Mouse (Mus musculus): Measurements from ENCODE around the gene 6430531B16Rik.

6430531B16Rik gene

DNA sequence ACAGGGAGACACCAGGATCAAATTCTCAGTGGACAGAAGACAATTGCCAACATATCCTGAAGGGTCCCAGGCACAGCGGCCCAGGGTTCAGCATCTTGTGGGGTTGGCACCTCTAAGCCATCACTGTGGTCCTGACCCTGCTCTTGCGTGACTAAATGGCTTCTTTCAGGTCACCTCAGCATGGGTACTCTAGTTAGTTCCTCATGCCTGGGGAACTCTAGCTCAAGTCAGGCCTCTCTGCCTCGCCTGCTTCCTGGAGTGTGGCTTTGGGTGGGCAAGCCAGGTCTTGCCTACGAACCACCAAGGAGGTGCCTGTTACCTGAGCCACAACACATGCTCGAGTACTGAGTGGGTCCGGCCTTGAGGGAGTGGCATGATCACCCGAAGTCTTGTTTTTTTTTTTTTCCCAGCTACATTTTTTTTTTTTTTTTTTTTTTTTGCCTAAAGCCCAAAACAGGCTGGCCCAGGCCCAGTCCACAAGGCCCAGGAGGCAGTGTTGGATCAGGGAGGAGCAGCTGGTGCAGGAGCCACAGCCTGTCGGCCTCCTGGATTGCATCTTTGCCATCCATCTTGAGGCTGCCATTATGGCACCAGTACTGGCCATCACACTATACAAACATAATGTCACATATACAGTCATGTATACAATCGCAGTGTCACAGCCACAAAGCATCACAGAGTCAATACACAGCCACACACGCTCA, 8.2 kb downstream of the 6430531B16Rik start:
- no peak for DNase-seq

DNA sequence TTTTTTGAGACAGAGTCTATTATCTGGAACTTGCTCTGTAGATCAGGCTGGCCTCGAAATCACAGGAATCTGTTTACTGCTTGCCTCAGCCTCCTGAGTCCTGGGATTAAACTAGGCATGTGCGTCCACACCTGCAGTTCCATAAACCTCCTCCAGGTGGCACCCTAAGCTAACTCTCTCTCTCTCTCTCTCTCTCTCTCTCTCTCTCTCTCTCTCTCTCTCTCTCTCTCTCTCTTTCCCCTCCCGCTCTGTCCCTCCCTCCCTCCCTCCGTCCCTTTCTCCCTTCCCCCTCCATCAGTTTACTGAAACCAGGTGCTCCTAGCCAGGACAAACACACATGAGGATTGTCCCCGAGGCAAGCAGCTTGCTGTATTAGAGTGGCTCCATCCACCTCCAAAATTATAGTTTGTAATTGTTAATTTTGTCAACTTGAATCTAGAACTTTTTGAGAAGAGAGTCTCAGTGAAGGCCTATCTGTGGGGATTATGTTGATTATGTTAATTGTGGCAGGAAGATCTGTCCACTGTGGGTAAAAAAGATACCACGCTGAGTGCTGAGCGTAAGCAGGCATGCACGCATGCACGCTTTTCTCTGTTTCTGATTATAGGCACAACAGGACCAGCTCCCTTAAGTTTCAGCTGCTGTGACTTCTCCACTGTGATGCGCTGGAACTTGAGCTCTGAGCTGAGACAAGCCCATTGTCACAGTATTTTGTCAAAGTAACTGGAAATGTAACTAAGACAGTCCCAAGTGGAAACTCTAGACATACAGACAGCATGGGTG, 9.0 kb downstream of the 6430531B16Rik start:
- peak; percentile 86 for DNase-seq

DNA sequence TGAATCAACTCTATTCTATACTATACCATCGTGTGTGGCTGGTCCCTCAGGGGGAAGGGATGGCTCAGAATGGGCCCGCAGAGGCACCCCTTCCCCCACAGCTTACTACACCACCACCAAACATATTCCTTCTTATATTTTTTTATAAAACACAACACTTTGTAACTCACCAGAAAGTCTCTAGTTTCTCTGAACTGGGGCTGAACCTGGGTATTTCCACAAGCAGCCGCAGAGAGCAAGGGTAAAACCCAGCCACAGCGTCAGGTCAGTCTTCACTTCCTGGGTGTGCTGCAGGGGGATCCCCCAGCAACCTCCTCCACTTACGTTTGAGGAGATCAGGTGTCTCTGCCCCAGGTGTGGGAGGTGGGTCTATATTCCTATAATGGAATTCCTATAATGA, 10.1 kb downstream of the 6430531B16Rik start:
- no peak for DNase-seq

DNA sequence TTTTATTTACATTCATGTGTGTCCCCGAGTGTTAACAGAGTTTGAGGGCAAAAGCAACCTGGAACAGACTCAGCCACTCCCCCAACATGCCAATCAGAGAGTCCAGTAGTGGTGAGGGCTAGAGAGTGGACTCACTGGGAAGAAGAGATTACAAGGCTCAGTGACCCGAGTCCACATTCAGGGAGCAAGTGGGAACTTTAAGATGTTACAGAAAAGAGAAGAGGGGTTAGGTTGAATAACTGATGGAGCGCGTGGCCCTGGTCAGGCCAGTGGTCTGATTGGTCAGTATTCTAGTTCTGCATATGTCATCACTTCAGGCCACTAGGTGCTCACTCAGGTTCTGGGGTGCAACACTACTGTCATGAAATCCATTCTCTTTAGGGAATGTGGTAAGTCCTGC, 11.4 kb downstream of the 6430531B16Rik start:
- DNase-seq, result no peak

DNA sequence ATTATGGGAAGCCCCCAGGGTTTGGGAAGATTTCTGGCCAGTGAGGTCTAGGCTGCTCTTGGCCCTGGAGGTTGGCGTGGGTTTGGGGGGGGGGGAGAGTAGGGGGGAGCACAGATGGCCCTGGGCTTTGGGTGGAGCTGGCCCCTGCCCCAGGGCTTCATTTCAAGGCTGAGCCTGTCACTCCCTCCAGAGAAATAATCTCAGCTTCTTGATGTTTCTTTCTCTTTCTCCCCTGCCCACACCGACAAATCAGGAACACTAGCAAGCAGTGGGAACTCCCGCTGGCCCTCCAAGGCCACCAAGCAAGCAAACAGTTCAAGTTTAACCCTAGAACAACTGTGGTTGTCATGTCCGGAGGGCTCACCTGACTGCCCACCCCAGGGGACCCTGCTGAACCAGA, 14.7 kb downstream of the 6430531B16Rik start:
- DNase-seq, result no peak

DNA sequence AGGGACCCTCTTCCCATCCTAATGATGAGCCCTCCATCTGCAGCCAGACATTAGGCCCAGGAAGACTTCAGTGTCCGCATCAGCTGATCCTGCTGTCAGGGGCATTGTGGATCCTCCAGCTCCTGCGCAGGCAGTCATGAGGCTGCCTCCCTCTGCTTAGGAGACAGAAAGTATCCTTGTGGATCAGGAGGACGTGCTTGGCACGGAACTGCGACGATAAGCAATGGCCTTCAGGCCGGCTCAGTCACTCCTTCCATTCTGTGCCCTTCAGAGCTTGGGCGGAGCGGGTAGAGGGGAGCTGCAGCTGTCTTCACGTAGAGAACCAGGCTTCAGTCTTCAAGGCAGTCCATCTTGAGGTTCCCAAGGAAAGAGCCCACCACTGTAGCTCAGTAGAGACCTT, 17.4 kb downstream of the 6430531B16Rik start:
- DNase-seq, result no peak

DNA sequence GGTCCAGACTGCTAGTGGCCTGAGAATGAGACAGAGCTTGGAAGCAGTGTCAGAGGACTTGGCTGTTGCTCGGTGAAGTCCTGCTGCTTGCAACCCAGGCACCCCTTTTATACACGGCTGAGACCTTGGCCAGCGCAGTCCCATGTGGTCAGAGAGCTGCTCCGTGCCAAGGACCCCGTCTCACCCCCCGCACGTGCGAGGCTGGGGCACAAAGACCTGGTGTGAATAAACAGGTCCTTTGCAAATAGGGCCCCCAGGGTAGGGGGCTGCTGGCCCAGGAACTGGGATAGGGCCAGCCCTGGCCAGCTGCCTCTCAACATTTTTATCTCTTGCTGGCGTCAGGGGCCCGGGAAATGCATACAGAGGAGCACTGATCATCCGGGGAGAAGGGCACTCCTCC, 20.6 kb downstream of the 6430531B16Rik start:
- DNase-seq, result no peak

DNA sequence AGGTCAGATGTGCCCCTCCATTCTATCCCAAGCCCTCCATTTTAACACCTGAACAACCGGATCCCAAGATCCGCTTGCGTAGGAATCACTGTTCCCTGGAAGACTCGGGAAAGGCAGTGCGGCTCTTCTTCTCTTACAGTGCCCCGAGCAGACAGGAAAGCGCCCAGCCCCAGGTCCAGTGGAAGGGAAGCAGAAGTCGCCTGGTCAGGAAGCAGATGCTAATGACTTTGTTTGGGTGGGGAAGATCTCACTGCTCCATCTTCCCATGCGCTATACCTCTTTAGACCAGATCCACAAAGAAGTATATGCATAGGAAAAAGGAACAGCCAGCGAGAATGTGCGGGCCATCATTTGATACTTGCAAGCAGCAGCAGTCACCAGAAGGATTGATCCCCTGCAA, 21.1 kb downstream of the 6430531B16Rik start:
- peak; percentile 24 for DNase-seq

DNA sequence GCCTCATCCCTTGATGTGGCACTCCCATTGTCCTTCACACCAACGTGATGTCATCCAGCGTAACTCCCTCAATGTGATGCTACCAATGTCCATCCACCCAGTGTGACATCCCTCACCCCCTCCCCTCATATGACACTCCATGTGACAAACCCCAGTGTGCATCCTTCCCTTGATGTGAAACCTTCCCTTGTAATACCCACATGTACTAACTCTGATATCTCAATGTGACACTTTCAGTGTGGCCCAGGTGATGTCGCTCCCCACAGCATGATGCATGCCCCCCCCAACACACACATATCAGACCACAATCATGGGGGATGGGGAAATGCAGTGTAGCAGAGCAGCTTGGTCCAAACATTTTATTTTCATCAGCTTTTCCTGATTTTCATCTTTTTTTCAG, 21.9 kb downstream of the 6430531B16Rik start:
- DNase-seq, result no peak

DNA sequence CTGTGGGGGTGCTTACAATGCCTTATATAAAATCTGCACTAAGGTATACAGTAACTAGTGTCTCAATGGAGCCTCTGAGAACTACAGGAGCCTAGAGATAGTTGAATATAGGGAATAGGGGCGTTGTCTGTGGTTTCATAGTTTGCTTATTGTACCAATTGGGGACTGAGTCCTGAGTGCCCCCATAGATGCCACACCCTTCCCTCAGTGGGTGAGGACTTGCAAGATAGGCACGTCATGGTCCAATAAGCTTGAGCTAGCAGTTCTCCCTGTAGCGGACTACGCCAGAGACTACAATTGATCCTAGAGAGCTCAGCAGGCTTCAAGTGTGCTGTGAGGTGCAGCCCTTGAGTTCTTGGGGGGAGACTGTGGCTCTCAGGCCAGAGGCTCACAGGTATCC, 23.1 kb downstream of the 6430531B16Rik start:
- no peak for DNase-seq

DNA sequence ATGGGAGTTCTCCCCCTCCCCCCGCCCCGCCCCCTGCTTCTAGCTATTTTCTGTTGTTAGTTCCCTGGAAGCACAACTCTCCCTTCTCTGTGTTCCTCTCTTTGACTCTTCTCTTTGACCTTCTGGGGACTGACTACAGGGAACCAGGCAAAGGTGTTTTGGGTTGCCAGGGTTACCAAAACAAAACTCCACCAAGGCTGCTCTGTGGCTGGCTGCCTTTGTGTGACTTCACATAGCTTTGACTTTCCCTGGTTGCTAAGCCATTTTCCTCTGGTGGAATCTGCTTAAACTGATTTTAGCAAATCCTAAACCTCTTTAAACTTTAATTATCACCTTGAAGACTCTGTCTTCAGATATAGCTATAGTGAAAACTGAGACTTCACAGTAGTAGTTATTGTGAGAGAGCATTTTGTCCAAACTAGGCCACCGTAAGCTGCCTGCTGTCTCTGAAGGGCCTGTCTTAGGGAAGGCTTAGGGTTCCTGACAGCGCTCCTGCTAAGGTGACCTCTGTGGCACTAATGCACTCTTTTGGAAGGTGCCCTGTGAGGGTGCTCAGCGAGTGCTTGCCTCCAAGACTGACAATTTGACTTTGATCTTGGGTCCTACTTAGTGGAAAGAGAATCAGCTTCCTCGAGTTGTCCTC, 26.4 kb downstream of the 6430531B16Rik start:
- no peak for DNase-seq

DNA sequence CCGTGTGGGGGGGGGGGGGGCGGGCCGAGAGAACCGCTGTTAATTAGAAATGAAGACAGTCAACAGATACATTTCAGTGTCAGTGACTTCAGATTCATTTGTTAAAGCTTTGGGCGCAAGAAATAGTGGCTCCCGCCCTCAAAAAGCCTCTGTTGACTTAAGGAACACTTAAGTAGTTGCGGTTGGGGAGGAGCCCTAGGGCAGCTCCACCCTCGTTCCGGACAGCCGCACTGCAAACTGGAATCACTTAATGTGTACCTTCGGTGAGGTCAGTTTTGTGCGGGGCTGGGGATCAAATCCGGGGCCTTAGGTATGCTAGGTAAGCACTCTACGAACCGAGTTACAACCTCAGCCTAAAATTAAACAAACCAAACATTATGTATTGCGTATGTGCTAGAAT, 27.5 kb downstream of the 6430531B16Rik start:
- peak; percentile 43 for DNase-seq

DNA sequence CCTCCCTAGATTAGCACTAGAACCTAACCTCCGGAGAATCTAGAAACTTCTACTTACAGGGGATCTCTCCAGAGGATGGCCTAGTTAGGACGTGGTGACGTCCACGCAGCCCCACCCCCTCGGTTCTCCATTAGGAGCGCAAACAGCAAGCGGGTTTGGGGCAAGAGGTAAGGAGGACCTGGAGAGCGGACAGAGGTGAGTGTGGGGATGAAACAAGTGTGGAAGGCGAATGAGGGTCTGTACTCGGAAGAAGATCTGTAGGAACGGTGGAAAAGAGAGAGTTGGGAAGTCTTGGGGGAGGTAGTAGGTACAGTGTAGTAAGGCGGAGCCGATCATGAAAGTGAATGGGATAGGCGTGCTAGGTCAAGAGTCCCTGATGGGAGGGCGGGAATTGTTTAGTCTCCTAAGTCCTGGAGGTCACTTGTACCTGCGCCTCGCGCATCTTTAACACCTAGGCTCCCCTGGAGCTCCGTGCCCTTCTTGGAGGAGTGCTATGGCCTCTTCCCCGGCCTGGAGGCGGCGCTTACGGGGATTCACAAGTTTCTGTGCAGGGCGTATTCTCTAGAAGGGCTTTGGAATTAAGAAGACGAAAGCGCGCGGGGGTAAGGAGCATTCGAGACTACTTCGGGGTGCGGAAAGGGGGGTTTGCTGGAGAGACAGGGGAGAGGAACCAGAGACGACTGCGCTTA, 28.1 kb downstream of the 6430531B16Rik start:
- peak; percentile 52 for DNase-seq

DNA sequence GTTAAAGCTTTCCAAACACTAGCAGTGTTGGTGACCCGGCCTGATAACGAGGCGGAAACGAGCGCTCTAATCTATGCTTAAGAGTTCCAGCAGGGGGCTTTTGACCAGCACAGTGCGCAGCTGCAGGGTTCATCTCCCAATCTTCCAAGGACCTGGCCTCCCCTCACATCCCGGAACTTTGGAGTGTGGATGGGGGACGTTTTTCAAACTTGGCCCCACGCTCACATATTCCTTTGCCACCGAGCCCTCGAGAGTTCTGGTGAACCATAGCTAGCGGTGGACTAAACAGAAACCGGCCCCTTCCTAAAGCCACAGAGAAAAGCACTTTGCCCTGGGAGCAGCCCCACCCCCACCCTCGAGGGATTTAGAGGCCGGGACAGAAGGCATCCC, 28.7 kb downstream of the 6430531B16Rik start:
- peak; percentile 61 for DNase-seq

DNA sequence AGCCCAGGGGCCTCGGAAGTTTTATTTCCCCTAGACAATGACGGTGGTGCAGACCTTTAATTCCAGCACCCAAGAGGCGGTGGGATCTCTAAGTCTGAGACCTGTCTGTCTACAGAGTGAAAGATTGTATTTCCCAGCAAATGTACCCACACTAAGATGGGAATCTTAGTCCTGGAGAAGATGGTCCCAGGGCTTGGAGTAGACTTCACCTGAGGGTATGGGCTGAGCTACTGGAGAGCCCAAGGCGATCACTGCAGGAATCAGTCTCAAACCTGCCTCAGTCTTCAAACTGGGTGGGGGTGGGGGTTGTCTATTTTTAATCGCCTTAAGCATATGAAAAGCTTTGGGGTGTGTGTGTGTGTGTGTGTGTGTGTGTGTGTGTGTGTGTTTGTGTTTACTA, 32.5 kb downstream of the 6430531B16Rik start:
- no peak for DNase-seq

DNA sequence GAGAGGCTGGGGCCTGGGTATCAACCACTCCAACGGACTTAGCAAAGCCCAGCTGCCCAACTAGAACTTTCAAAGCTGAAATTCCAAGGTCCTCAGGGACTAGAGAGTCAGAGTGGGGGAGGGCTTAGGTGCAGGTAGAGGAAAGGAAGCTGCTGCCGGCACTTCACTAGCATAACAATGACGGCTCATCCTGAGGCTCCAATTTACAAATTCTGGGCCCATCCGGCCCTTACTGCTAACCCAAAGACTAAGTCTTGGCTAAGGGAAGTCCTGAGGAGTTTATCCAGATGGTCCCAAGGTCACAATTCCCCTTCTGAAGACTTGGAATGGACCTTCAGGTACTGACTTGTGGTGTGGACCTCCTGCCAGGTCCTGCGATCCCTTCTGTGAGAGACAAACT, 33.0 kb downstream of the 6430531B16Rik start:
- DNase-seq, result no peak

DNA sequence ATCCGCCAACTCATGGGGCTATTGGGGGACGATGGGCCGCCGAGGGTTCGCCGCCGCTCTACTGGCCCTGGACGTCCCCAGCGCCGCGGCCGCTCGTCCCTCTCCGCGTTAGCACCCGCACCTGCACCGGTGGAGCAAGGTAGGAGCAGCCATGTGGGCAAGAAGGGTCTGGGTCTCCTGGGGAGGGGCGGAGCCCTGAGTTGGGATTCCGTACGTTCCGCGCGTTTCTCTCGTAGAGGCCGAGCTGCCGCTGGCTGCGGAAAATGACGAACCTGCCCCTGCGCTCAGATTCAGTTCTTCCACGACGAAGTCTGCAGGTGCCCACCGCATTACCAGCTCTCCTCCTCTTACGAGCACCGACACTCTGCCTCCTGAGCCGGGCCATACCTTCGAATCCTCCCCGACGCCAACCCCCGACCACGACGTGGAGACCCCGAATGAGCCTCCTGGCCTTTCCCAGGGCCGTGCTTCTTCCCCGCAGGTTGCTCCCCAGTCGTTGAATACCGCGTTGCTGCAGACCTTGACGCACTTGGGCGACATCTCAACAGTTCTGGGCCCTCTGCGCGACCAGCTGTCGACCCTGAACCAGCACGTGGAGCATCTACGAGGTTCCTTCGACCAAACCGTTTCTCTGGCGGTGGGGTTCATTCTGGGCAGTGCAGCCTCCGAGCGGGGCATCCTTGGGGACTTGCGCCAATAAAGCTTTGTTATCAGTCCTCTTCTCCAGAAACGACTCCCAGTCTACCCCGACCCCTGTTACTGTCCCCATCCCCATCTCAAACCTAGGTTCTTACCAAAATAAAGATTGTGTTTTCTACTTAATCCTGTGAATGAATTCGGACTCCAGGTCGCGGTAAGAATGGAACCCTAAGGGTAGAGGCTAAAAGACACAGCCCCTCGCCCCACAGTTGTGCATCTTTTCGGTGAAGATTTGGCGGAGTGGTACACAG, 34.0 kb downstream of the 6430531B16Rik start:
- DNase-seq, result no peak

DNA sequence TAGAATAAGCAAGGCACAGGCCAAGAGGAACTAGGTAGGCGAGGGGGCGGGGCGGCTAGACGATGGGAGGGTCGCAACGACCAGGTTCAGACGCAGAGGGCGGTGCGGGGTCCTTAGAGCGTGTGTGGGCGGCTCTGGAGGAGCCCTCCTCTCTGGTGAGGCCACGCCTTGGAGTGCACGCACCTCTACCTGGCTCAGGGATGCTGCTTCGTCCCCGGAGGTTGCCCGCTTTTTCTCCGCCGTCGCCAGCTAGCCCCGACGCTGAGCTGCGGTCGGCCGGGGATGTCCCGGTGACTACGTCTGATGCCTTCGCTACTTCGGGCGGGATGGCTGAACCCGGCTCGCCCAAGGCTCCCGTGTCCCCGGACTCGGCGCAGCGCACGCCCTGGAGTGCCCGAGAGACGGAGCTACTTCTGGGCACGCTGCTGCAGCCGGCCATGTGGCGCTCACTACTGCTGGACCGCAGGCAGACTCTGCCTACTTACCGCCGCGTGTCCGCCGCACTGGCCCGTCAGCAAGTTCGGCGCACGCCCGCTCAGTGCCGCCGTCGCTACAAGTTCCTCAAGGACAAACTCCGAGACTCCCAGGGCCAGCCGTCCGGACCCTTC, 34.8 kb downstream of the 6430531B16Rik start, which contains the start of gene Utf1:
Gene Utf1 (plus strand): TSS at position 116 of the 608 bp plus-strand sequence.
- peak; percentile 35 for DNase-seq

DNA sequence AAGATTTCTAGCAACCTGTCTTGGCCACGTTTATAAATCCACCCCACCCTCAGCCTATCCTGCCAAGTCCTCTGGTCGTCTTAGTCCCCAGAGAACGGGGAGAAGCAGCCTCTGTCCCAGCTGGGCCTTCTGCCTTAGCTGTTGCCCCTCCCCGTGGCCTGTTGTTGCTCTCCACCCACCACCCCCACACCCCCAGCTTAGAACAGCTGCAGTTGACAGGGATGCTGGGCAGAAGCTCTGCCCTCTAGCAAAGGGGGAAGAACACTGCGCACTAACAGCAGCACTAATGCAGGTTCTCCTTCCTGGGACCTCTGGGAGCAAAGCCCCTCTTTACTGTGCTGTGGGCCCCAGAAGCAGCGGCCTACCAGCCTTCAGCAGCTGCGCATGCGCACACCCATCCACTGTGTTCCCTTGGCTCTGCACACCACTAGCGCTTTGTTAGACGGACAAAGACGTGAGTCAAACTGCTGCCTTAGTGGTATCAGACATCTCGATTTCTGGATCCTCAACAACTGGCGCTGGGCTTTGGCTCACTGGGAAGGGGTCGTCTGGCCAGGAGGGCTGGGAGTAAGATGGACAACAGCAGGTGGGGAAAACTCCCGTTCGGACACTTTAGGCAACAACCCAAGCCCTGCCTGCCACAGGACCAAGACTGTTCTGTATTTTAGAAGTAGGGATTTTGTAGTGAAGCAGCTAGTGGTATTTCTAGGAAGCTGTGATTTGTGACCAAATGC, 37.9 kb downstream of the 6430531B16Rik start:
- no peak for DNase-seq

DNA sequence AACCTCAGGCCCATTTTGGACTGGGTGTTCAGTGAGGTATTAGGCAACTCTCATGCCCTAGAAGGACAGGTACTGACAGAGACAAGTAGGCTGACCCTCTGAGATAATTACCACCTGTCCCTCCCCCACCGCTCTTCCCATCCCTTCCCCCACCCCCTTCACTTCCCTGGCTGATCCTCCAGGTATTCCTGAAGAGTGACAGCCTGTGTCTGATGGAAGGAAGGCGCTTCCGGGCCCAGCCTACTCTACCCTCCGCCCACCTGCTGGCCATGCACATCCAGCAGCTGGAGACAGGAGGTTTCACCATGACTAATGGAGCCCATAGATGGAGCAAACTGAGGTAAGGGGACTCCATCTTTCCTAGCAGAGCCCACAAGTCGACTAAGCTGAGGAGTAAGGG, 40.7 kb downstream of the 6430531B16Rik start:
- no peak for DNase-seq

DNA sequence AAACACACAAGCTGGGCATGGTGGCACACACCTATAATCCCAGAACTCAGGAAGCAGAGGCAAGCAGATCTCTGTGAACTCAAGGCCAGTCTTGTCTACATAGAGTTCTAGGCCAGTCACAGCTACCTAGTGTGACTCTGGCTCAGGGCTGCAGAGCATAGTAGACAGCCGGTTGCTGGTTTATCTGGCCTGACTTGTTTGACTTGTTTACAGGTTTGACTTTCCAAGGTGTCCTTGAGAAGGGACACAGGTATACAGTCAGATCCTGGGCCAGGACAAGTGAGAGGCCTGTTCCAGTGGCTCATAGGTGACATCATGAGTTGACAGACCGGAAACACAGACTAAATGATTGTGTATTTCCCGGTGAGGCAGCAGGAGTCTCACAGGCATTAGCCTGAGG, 41.4 kb downstream of the 6430531B16Rik start:
- DNase-seq, result no peak
